Mouse (Mus musculus) testis, adult 2 months (tissue): ENCODE data around the gene Cptp. TPM values are rescaled to one million over a fixed set of nuclear protein-coding genes. Genes with fewer than 3 reads are reported as not detected.

Source experiments
- H3K27ac ChIP-seq: fragments of 200-500 bp; 2 replicates; pipeline ENCODE4 v1.5.1; 2012; ENCODE audit warnings: low read depth, low read length; ENCODE audit not compliant: control insufficient read depth, insufficient read depth
- H3K27me3 ChIP-seq: fragments of 200-500 bp; 2 replicates; pipeline ENCODE4 v1.6.1; 2012; ENCODE audit warnings: mild to moderate bottlenecking, low read length, moderate library complexity; ENCODE audit not compliant: control insufficient read depth, insufficient read depth
- H3K36me3 ChIP-seq: fragments of 200-500 bp; 2 replicates; pipeline ENCODE4 v1.6.1; 2012; ENCODE audit warnings: mild to moderate bottlenecking, low read length; ENCODE audit not compliant: control insufficient read depth, insufficient read depth
- H3K4me1 ChIP-seq: fragments of 200-500 bp; 2 replicates; pipeline ENCODE4 v1.6.1; 2012; ENCODE audit warnings: low read length; ENCODE audit not compliant: control insufficient read depth, insufficient read depth
- H3K4me3 ChIP-seq: fragments of 200-500 bp; 2 replicates; pipeline ENCODE4 v1.5.1; 2012; ENCODE audit warnings: low read depth, mild to moderate bottlenecking, low read length, moderate library complexity, mixed read lengths; ENCODE audit not compliant: control insufficient read depth
- CTCF ChIP-seq: fragments of 200-500 bp; IDR thresholded peaks from 2 replicates; pipeline ENCODE4 v1.5.1; 2012; ENCODE audit warnings: low read depth, mild to moderate bottlenecking, inconsistent platforms, low read length, moderate library complexity; ENCODE audit not compliant: control insufficient read depth, insufficient read depth, insufficient replicate concordance
- POLR2A ChIP-seq: fragments of 200-500 bp; IDR thresholded peaks from 2 replicates; pipeline ENCODE4 v1.6.1; 2012; ENCODE audit warnings: low read depth, mild to moderate bottlenecking, inconsistent platforms, low read length, moderate library complexity; ENCODE audit not compliant: control insufficient read depth
- polyA plus RNA-seq: library from polyadenylated mRNA; depleted of rRNA; stranded (reverse); fragments of >200 nt; gene quantifications from 2 replicates; pipeline ENCODE4 v1.2.3, GENCODE M21; 2012

Cptp gene
- polyA plus RNA-seq, 1 experiment: 223 TPM

- peaks cover 1% of the 10 kb centered on the region; the same call in 1 of the 2 replicates for H3K36me3 ChIP-seq
Observed at GRCm38 (mm10) chr4:155887674-155888073, 18.4 kb upstream of the Cptp start.

GRCm38 (mm10) chr4:155886330-155886729 is 17.1 kb upstream of the Cptp start:
- H3K4me1 ChIP-seq: peaks cover 10% of the 10 kb centered on the region
- TF ChIP-seq POLR2A (no peak), CTCF (no peak)
- H3K36me3 ChIP-seq: peaks cover 1% of the 10 kb centered on the region; the same call in 1 of the 2 replicates
- no peaks in the 10 kb centered on the region for H3K27me3 ChIP-seq
- H3K4me3 ChIP-seq: no peak overlapping the region
- H3K27ac ChIP-seq: no peak overlapping the region

More at GRCm38 (mm10) chr4:155887674-155888073, 18.4 kb upstream of the Cptp start:
- Histone ChIP-seq H3K4me3 (no peak overlapping the region), H3K27me3 (no peaks in the 10 kb centered on the region), H3K4me1 (peaks cover 14% of the 10 kb centered on the region), H3K27ac (no peak overlapping the region)
- TF ChIP-seq CTCF: no peak
- TF ChIP-seq POLR2A: no peak

- H3K27me3 ChIP-seq: no peaks in the 10 kb centered on the region
- peaks cover 1% of the 10 kb centered on the region; the same call in 1 of the 2 replicates for H3K36me3 ChIP-seq
- no peak overlapping the region for H3K4me3 ChIP-seq
- H3K27ac ChIP-seq: no peak overlapping the region
- TF ChIP-seq POLR2A: no peak
- no peaks in the 10 kb centered on the region for H3K4me1 ChIP-seq
Observed at GRCm38 (mm10) chr4:155883587-155883986, 14.3 kb upstream of the Cptp start.

GRCm38 (mm10) chr4:155871404-155871803 is 2.2 kb upstream of the Cptp start:
- no peak overlapping the region for H3K27ac ChIP-seq
- H3K4me1 ChIP-seq: peaks cover 9% of the 10 kb centered on the region
- no peaks in the 10 kb centered on the region for H3K27me3 ChIP-seq
- TF ChIP-seq POLR2A (no peak), CTCF (no peak)
- no peaks in the 10 kb centered on the region; the same call in 1 of the 2 replicates for H3K36me3 ChIP-seq
- no peak overlapping the region for H3K4me3 ChIP-seq

GRCm38 (mm10) chr4:155868614-155869298 is 484 bp downstream of the Cptp start:
- Histone ChIP-seq H3K4me1 (peaks cover 12% of the 10 kb centered on the region), H3K36me3 (no peaks in the 10 kb centered on the region), H3K27ac (peak overlapping the region; percentile 86), H3K27me3 (no peaks in the 10 kb centered on the region), H3K4me3 (peak overlapping the region; percentile 94)
- no peak for TF ChIP-seq CTCF
- TF ChIP-seq POLR2A: no peak

- Histone ChIP-seq H3K27me3 (no peaks in the 10 kb centered on the region), H3K27ac (no peak within 1 kb of the TSS), H3K36me3 (no peaks in the 10 kb centered on the region; the same call in 1 of the 2 replicates), H3K4me1 (peaks cover 3% of the 10 kb centered on the region; the same call in 1 of the 2 replicates), H3K4me3 (no peak within 1 kb of the TSS)
- TF ChIP-seq CTCF: no peak
- TF ChIP-seq POLR2A: no peak
Observed at GRCm38 (mm10) chr4:155863001-155863400, 6.2 kb downstream of the Cptp start, which contains the start of gene Tas1r3. Gene Tas1r3, minus strand, starts transcription at chr4:155863362.

- H3K27ac ChIP-seq: no peak overlapping the region
- H3K36me3 ChIP-seq: no peaks in the 10 kb centered on the region; the same call in none of the 2 replicates
- no peak for TF ChIP-seq POLR2A
- no peak for TF ChIP-seq CTCF
- no peaks in the 10 kb centered on the region for H3K27me3 ChIP-seq
- H3K4me3 ChIP-seq: no peak overlapping the region
- peaks cover 3% of the 10 kb centered on the region; the same call in 1 of the 2 replicates for H3K4me1 ChIP-seq
Observed at GRCm38 (mm10) chr4:155861787-155862186, 7.5 kb downstream of the Cptp start.
